Mouse (Mus musculus) heart, postnatal 4 days (tissue): ENCODE measurements around the gene 2610001J05Rik. TPM values are rescaled to one million over a fixed set of nuclear protein-coding genes. Genes with fewer than 3 reads are reported as not detected.
"Not testable (repeated sequence)": the region's sequence is repeated elsewhere in the genome, so short reads cannot be mapped to it uniquely, and the experiment has no call there.

Experiments
- DNase-seq: peaks from one replicate; pipeline ENCODE4 v3.0.0; 2021
- total RNA-seq, 2 experiments: library from RNA; stranded (reverse); gene quantifications; 2 replicates each; pipeline ENCODE4 v1.2.3; 2021

Gene 2610001J05Rik
- total RNA-seq: 10 to 100 TPM; 55.4 to 55.7 TPM

DNA sequence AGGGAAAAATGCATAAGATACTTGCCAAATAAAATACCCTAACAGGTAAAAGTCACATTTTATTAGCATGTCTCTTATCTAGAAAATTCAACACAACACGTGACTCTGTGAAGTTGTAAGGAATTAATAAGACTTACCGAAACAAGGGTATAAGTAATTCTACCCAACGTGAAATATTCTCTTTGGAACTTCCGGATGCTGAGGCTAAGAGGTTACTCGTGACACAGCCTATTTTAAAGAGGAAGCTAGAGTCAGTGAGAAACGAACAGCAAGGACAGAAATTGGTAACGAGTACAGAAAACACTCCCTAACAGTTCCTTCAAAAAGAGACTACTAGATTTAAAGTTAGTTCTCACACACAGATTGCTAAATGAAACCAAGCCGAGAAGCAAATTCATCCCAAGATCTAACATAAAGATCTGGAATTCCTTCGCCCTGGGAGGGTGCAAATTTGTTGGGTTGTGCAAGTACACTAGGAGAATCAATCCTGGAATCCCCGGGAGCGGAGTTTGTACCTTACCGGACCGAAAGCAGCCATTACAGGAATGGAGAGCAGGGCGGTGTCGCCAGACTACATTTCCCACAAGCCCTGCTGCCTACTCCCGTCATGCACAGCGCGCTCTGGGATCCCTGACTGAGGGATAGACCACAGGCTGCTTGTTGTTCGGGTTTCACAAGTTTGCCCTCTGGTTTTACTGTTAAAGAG is at the start of gene 2610001J05Rik:
2610001J05Rik (minus strand) TSS at position 600 of the 706 bp plus-strand sequence.
- DNase-seq: peak; percentile 90

DNA sequence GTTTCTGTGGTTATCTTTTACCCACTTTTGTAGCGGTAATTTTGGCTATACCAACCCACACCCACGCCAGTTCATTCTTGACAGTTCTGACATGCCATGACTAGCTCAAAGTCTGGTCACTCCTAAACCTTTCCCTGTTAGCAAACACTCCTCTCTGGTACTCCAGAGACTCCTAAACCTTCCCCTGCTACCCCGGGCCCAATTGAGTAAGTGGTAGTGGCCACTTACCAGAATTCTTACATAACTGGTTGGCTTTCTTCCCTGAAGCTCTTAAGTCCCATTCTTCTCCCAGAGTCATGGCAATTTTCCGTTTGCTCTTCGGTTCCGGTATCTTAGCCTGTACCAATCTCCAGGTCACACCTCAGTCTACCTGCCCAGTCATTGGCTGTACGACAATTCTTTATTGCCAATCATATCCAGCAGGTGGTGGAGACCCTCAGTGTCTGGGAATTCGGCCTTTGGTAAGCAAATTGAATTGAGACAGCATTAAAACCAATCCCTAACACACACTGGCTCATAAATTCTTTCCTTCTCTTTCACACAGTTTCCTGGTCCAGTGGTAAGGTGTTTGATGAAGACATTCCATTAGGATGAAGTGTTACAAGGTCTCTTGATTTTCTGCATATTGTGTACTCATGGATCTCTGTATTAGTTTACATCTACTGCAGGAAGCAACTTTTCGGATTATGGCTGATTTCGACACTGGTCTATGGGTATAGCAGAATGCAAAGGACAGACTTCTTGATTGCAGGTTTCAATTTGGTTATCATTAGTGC is 38.6 kb upstream of the 2610001J05Rik start:
- DNase-seq: no peak

DNA sequence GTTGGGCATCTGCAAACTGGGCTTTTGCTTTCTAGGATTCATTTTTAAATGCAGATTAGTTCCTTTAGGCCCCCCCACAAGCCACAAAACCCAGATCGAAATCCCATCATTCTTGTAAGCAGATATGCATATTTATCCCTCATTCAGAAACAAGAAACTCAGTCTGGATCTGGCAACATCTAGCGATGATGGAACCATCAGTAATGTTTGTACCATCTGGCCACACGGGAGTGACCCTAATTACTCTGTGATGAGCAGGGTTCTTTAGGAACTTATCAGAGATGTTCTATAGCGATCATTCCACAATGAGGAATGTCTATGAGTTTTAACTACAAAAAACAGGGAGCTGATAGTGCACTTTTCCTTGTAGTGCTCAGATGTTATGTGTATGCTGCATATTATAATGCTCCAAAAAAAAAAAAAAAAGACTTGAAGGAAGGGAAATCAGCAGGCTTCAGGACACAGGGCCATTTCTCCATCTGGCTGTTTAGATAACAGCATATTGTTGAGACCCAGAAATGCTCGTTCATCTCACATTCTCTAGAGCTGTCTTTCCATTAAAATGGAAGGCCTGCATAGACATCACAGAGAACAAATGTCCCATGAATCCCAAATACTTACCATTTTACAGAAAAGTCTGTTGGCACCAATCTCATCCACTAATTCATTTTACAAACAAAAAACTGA is 31.8 kb upstream of the 2610001J05Rik start:
- no peak for DNase-seq

DNA sequence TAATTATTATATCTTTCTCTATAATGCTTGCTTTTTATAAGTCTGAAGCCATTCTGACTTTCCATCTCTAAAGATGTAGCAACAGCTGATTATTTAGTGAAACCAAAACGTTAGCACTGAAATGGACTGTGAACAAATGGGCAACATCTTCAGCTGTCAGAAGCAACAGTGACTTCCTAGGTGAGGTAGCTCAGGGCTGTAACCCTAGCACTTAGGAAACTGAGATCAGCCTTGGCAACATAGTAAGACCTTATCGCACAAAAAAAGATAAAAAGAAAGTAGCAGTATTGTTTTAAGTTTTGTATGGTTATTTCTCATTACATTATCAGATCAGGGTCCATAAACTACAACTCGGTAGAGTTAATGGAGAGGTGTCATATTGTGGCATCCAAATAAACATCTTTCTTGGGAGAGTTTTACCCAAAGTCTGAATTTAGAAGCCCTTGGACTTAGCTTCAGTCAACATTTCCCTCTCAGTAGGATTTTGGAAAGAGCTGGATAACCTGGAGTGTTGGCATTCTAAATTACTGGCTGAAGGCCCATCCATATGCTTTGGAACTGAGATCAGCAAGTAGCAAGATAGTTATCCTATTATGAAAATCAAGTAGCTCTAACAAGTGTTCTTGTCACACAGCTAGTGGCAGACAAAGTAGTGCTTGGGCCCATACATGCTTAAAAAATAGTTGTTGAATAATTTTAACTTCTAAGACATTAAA is 13.7 kb upstream of the 2610001J05Rik start:
- DNase-seq: no peak

DNA sequence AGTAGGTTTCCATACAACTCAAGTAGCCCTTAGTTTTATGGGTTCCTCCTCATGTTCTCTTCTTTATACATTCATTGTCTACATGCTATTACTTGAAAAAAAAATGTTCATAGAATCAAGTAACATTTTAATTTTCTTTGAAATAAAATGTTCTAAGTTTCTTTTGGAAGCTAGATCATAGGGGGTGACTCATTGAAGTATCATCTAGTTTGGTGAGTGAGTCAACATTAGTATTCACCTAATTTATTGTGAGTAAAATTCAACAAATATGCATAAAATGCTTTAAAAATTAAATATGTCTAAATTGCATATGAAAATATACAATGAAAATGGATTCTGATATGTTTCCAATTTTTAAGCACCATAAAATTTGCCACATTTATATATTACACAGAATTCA is 11.6 kb upstream of the 2610001J05Rik start:
- DNase-seq: no peak

GRCm38 (mm10) chr6:13873959-13874358 is 2.6 kb upstream of the 2610001J05Rik start:
- DNase-seq: no peak

DNA sequence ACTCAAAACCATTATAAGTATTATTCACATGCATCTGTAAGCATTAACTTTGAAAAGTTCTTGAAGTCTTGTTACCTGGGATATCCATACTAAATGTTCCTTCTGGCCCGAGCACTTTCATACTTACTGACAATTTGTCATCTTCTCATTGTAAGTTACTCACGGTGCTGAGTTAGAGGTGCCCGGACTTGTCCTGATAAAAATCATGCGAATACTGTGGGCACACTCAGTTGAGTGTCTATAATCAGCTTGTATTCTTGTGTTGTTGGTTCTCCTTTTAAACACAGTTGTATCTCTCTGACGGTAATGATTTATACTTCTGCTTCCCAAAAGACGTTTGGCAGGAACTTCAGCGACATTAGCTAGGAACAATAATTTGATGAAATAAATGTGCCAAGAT is 758 bp upstream of the 2610001J05Rik start:
- no peak for DNase-seq

DNA sequence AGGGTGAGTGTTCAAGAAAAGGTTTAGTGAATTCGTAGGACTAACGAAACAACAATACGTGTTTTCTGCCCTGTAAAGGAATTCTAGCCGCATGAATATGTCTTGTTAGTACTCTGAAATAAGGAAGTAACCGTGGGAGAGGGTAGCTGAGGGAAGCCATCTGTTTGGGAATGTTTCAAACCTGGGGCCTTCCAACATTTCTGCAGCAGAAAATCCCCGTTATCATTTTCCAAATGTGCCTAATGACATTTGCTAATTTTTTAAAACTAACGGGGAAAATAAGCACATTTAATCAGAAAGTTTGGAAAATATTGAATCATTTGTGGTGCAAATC is 274 bp upstream of the 2610001J05Rik start:
- no peak for DNase-seq

DNA sequence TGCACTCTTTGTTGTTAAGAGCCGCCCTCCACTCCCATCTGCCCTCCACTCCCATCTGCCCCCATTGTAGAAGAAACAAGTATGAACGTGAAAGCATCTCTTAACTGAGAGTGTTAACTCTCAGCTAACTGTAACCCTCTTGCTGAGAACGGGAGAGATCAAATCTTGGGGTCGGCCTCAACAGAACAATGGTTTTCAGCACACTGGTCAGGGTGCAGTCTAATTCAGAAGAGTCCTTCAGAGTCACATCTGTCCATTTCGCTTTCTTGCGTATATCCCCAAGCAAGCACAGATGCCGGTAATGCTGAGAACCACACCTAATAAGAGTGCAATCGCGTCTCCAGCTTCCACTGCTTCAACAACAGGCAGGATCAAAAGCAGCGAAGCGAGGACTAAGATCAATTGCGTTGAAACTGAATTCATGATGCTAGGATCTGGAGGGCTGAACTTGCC is 1.0 kb downstream of the 2610001J05Rik start:
- peak; percentile 5 for DNase-seq

- DNase-seq: no peak
Observed at GRCm38 (mm10) chr6:13860596-13860995, 10.7 kb downstream of the 2610001J05Rik start.

- DNase-seq: peak; percentile 7
Observed at GRCm38 (mm10) chr6:13859877-13860585, 11.3 kb downstream of the 2610001J05Rik start.

GRCm38 (mm10) chr6:13854230-13854629 is 17.1 kb downstream of the 2610001J05Rik start:
- DNase-seq: no peak

GRCm38 (mm10) chr6:13853244-13853643 is 18.1 kb downstream of the 2610001J05Rik start:
- DNase-seq: no peak

GRCm38 (mm10) chr6:13846031-13846430 is 25.3 kb downstream of the 2610001J05Rik start:
- not testable (repeated sequence) for DNase-seq

GRCm38 (mm10) chr6:13839345-13840054 is 31.8 kb downstream of the 2610001J05Rik start, which contains the start of gene Gpr85:
Gene Gpr85, minus strand, starts transcription at chr6:13839942.
- peak; percentile 4 for DNase-seq

- peak; percentile 75 for DNase-seq
Observed at GRCm38 (mm10) chr6:13838677-13839344, 32.5 kb downstream of the 2610001J05Rik start.

DNA sequence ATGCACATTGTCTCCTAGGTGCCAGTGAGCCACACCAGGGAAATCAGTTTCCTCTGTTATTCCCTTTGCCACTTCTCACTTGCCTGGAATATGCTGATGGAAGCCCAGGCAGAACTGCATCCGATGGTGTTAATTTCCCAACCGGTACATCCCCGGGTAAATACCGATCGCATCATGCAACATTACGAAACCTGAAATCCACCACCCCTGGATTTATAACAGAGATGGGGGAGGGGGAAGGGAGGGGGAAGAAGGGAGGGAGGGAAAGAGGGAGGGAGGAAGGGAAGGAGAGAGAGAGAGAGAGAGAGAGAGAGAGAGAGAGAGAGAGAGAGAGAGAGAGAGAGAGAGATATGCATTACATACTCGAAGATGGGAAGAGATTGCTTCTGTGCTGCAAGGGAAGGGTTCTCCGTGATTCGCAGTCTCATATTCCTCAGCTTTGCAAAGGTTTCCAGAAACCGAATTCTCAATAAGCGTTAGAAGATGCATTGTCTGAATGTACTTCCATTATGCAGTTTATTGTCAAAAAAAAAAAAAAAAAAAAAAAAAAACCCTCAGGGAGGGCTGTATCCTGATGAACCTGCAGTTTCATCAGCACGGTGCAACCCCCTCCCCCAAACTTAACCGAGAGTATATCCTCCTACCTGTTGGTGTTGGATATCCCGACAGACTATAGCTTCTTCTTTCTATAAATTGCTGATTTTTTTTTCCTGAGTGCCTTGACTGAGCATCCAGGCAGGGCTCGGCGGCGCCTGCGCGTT is 33.2 kb downstream of the 2610001J05Rik start:
- DNase-seq: no peak

- no peak for DNase-seq
Observed at GRCm38 (mm10) chr6:13836967-13837570, 34.2 kb downstream of the 2610001J05Rik start.
